Mouse (Mus musculus) MEL (cell line): ENCODE data around the gene Map3k7cl. TPM values are rescaled to one million over a fixed set of nuclear protein-coding genes. Genes with fewer than 3 reads are reported as not detected.

Experiments
- DNase-seq: peaks from one replicate; pipeline ENCODE4 v3.0.0; 2011; ENCODE audit warnings: low read depth, low spot score
- H3K27ac ChIP-seq: 2 replicates; pipeline ENCODE4 v1.5.1; 2012; ENCODE audit warnings: low read depth, mild to moderate bottlenecking, control low read depth, low read length, moderate library complexity; ENCODE audit not compliant: control insufficient read depth
- H3K27me3 ChIP-seq, 2 experiments: fragments of 150-350 bp in 1 of 2; sonication (generic) in 1 of 2; 2 replicates each; pipeline ENCODE4 v1.6.1; 2012; ENCODE audit warnings: low read length in 2 of 2, mild to moderate bottlenecking in 2 of 2, improper control_type of control experiment in 1 of 2, moderate library complexity in 1 of 2; ENCODE audit not compliant: insufficient read depth in 2 of 2, control insufficient read depth in 1 of 2
- H3K36me3 ChIP-seq, 2 experiments: 2 replicates each; pipeline ENCODE4 v1.6.1; 2012 to 2014; ENCODE audit warnings: low read length in 2 of 2, improper control_type of control experiment in 1 of 2, inconsistent platforms in 1 of 2, mild to moderate bottlenecking in 1 of 2; ENCODE audit not compliant: insufficient read depth in 2 of 2, control insufficient read depth in 1 of 2
- H3K4me1 ChIP-seq, 2 experiments: fragments of 150-350 bp in 1 of 2; sonication (generic) in 1 of 2; 2 replicates each; pipeline ENCODE4 v1.6.1; 2012; ENCODE audit warnings: low read length in 2 of 2, improper control_type of control experiment in 1 of 2, mild to moderate bottlenecking in 1 of 2; ENCODE audit not compliant: insufficient read depth in 2 of 2, control insufficient read depth in 1 of 2
- H3K4me3 ChIP-seq, 2 experiments: fragments of 150-350 bp in 1 of 2; sonication (generic) in 1 of 2; 2 replicates each; pipeline ENCODE4 v1.5.1; 2012; ENCODE audit warnings: low read depth in 2 of 2, low read length in 2 of 2, mild to moderate bottlenecking in 2 of 2, moderate library complexity in 2 of 2, control low read depth in 1 of 2, improper control_type of control experiment in 1 of 2; ENCODE audit not compliant: control insufficient read depth in 1 of 2, insufficient read depth in 1 of 2
- H3K79me2 ChIP-seq: 2 replicates; pipeline ENCODE4 v1.6.1; 2012; ENCODE audit warnings: mild to moderate bottlenecking, low read length, moderate library complexity; ENCODE audit not compliant: control insufficient read depth, poor library complexity, insufficient read depth
- H3K9ac ChIP-seq: 2 replicates; pipeline ENCODE4 v1.6.1; 2012; ENCODE audit warnings: low read depth, mild to moderate bottlenecking, control low read depth, low read length, moderate library complexity; ENCODE audit not compliant: control insufficient read depth, poor library complexity, severe bottlenecking
- H3K9me3 ChIP-seq: fragments of 150-350 bp; sonication (generic); replicated peaks from 2 replicates; pipeline ENCODE4 v1.6.1; 2012; ENCODE audit warnings: mild to moderate bottlenecking, low read length, improper control_type of control experiment, moderate library complexity; ENCODE audit not compliant: insufficient read depth
- BHLHE40 ChIP-seq: IDR thresholded peaks from 2 replicates; pipeline ENCODE4 v1.6.1; 2012; ENCODE audit warnings: low read depth, mild to moderate bottlenecking, inconsistent platforms, low read length, improper control_type of control experiment, borderline replicate concordance
- CHD2 ChIP-seq: IDR thresholded peaks from 2 replicates; pipeline ENCODE4 v1.6.1; 2011; ENCODE audit warnings: low read length, improper control_type of control experiment
- E2F4 ChIP-seq: IDR thresholded peaks from 2 replicates; pipeline ENCODE4 v1.6.1; 2011; ENCODE audit warnings: low read depth, low read length, improper control_type of control experiment, borderline replicate concordance
- EP300 ChIP-seq, 2 experiments: IDR thresholded peaks; 2 replicates each; pipeline ENCODE4 v1.6.1; 2011; ENCODE audit warnings: improper control_type of control experiment in 2 of 2, low read length in 2 of 2, low read depth in 1 of 2, mild to moderate bottlenecking in 1 of 2
- JUND ChIP-seq: IDR thresholded peaks from 2 replicates; pipeline ENCODE4 v1.6.1; 2011; ENCODE audit warnings: low read depth, mild to moderate bottlenecking, improper control_type of control experiment, low read length
- MAX ChIP-seq: IDR thresholded peaks from 2 replicates; pipeline ENCODE4 v1.6.1; 2011; ENCODE audit warnings: low read length, improper control_type of control experiment
- MYC ChIP-seq: IDR thresholded peaks from 2 replicates; pipeline ENCODE4 v1.6.1; 2011; ENCODE audit warnings: low read depth, mild to moderate bottlenecking, low read length, improper control_type of control experiment, moderate library complexity
- NELFE ChIP-seq: IDR thresholded peaks from 2 replicates; pipeline ENCODE4 v1.6.1; 2011; ENCODE audit warnings: low read depth, low read length, improper control_type of control experiment
- NRF1 ChIP-seq: IDR thresholded peaks from 2 replicates; pipeline ENCODE4 v1.6.1; 2014; ENCODE audit warnings: low read depth, mild to moderate bottlenecking, inconsistent platforms, low read length, improper control_type of control experiment, moderate library complexity; ENCODE audit not compliant: poor library complexity, insufficient read depth, severe bottlenecking
- POLR2A ChIP-seq, 2 experiments: IDR thresholded peaks; 2 replicates each; pipeline ENCODE4 v1.6.1; 2011 to 2012; ENCODE audit warnings: low read length in 2 of 2, mild to moderate bottlenecking in 2 of 2, control low read depth in 1 of 2, improper control_type of control experiment in 1 of 2, low read depth in 1 of 2, moderate library complexity in 1 of 2; ENCODE audit not compliant: control insufficient read depth in 1 of 2, insufficient read depth in 1 of 2, poor library complexity in 1 of 2
- POLR2AphosphoS2 ChIP-seq: IDR thresholded peaks from 2 replicates; pipeline ENCODE4 v1.6.1; 2011; ENCODE audit warnings: low read length, improper control_type of control experiment
- POLR2AphosphoS5 ChIP-seq: IDR thresholded peaks from 2 replicates; pipeline ENCODE4 v1.6.1; 2012; ENCODE audit warnings: low read depth, borderline replicate concordance, mild to moderate bottlenecking, inconsistent platforms, low read length, moderate library complexity, mixed read lengths
- RAD21 ChIP-seq: IDR thresholded peaks from 2 replicates; pipeline ENCODE4 v1.6.1; 2011; ENCODE audit warnings: mild to moderate bottlenecking, low read depth, low read length, improper control_type of control experiment
- RCOR1 ChIP-seq: IDR thresholded peaks from 2 replicates; pipeline ENCODE4 v1.6.1; 2012; ENCODE audit warnings: low read depth, mild to moderate bottlenecking, inconsistent platforms, low read length, improper control_type of control experiment
- SIN3A ChIP-seq: IDR thresholded peaks from 2 replicates; pipeline ENCODE4 v1.6.1; 2012; ENCODE audit warnings: low read length, improper control_type of control experiment, inconsistent platforms
- TAL1 ChIP-seq: IDR thresholded peaks from 2 replicates; pipeline ENCODE4 v1.6.1; 2012; ENCODE audit warnings: mild to moderate bottlenecking, inconsistent platforms, low read length, moderate library complexity, mixed read lengths
- TBP ChIP-seq: IDR thresholded peaks from 2 replicates; pipeline ENCODE4 v1.8.0; 2011; ENCODE audit warnings: low read depth, low read length, improper control_type of control experiment
- TCF12 ChIP-seq: IDR thresholded peaks from 2 replicates; pipeline ENCODE4 v1.6.1; 2014; ENCODE audit warnings: low read depth, mild to moderate bottlenecking, inconsistent platforms, low read length, improper control_type of control experiment, moderate library complexity
- UBTF ChIP-seq: IDR thresholded peaks from 2 replicates; pipeline ENCODE4 v1.6.1; 2012; ENCODE audit warnings: low read depth, mild to moderate bottlenecking, inconsistent platforms, low read length, improper control_type of control experiment, moderate library complexity, borderline replicate concordance; ENCODE audit not compliant: insufficient read depth
- USF1 ChIP-seq: IDR thresholded peaks from 2 replicates; pipeline ENCODE4 v1.6.1; 2014; ENCODE audit warnings: low read depth, mild to moderate bottlenecking, inconsistent platforms, low read length, improper control_type of control experiment, moderate library complexity
- USF2 ChIP-seq, 2 experiments: IDR thresholded peaks; 2 replicates each; pipeline ENCODE4 v1.6.1; 2011 to 2012; ENCODE audit warnings: improper control_type of control experiment in 2 of 2, low read length in 2 of 2, borderline replicate concordance in 1 of 2, inconsistent platforms in 1 of 2, low read depth in 1 of 2, mild to moderate bottlenecking in 1 of 2; ENCODE audit not compliant: insufficient read depth in 1 of 2
- ZC3H11A ChIP-seq: IDR thresholded peaks from 2 replicates; pipeline ENCODE4 v1.6.1; 2012; ENCODE audit warnings: low read depth, mild to moderate bottlenecking, inconsistent platforms, low read length, improper control_type of control experiment
- ZKSCAN1 ChIP-seq: IDR thresholded peaks from 2 replicates; pipeline ENCODE4 v1.6.1; 2012; ENCODE audit warnings: low read depth, mild to moderate bottlenecking, inconsistent platforms, low read length, improper control_type of control experiment, moderate library complexity
- polyA plus RNA-seq, 2 experiments: library from polyadenylated mRNA; stranded (reverse) in 1 of 2; unstranded in 1 of 2; fragments of >175 nt in 1 of 2; fragments of >200 nt in 1 of 2; gene quantifications; 2 replicates each; pipeline versions ENCODE4 v1.2.1 to v1.2.4; 2012; ENCODE audit warnings: low replicate concordance in 2 of 2, low read depth in 1 of 2; ENCODE audit not compliant: insufficient read length in 2 of 2, insufficient read depth in 1 of 2, missing spikeins in 1 of 2
- total RNA-seq: library from RNA; depleted of rRNA; stranded (reverse); fragments of 300-350 nt; gene quantifications from 2 replicates; pipeline ENCODE4 v1.2.3, GENCODE M21; 2012

The Map3k7cl gene
- total and polyA plus RNA-seq, 3 experiments: not detected

DNA sequence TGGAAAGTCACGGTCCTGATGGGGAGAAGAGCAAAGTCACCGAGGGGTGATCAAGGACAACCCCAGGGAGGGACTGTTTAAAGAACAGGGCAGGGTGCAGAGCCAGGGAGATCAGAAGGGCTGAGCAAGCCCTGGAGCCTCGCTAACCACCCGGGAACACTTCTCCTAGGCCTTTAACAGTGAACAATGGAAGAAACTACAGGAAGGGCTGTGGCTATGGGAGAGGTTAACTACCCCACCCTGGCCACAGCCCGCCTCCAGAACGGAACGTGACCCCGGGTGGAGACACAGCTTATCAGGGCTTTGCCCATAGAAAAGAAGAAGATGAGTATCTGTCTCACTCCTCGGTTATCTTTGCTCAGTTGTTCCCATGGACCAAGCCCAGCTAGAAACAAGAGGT is 50.9 kb downstream of the Map3k7cl start:
- TF ChIP-seq MYC (no peak), USF2 (IDR thresholded peaks at IDR 0.05; ENCODE audit: borderline replicate concordance in 1 of 2, insufficient read depth in 1 of 2, low read depth in 1 of 2, low read length in 2 of 2) (no peak), POLR2AphosphoS2 (no peak), MAX (no peak), TBP (no peak), POLR2A (IDR thresholded peaks at IDR 0.05; ENCODE audit: control insufficient read depth in 1 of 2, insufficient read depth in 1 of 2, low read depth in 1 of 2, low read length in 2 of 2, poor library complexity in 1 of 2) (no peak), ZKSCAN1 (no peak), JUND (no peak), POLR2AphosphoS5 (no peak), SIN3A (no peak), CHD2 (no peak)
- H3K9ac ChIP-seq: no peak overlapping the region
- H3K79me2 ChIP-seq: no peaks in the 10 kb centered on the region
- H3K4me1 ChIP-seq: no peaks in the 10 kb centered on the region
- no peaks in the 10 kb centered on the region for H3K36me3 ChIP-seq
- H3K27ac ChIP-seq: no peak overlapping the region
- DNase-seq: no peak
- H3K27me3 ChIP-seq: no peaks in the 10 kb centered on the region
- H3K9me3 ChIP-seq: no peaks in the 10 kb centered on the region
- no peak overlapping the region for H3K4me3 ChIP-seq

DNA sequence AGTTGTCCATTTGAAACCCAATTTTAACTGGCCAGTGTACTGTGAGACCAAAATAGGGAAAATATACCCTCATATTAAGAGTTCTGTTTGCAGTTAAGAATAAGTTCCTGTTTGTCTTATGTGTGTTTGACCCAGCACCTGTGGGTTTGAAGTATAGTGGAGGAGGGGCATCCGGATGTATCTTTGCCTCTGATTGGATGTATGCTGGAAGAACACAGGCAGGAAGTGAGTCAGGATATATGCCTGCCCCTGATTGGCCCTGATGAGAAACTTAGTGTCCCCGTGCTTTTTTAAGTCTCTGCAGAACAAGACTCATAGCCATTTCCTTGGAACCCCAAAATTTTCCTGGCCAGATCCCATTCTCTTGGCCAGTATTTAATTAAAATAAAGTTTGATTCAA is 51.8 kb downstream of the Map3k7cl start:
- no peak overlapping the region for H3K4me3 ChIP-seq
- TF ChIP-seq POLR2AphosphoS2: no peak
- TF ChIP-seq, all 39 proteins: peak for 0
- no peak overlapping the region for H3K9ac ChIP-seq
- no peak overlapping the region for H3K27ac ChIP-seq
- DNase-seq: peak; percentile 8
- H3K9me3 ChIP-seq: no peaks in the 10 kb centered on the region
- no peaks in the 10 kb centered on the region for H3K36me3 ChIP-seq
- H3K27me3 ChIP-seq: no peaks in the 10 kb centered on the region
- H3K79me2 ChIP-seq: no peaks in the 10 kb centered on the region
- H3K4me1 ChIP-seq: no peaks in the 10 kb centered on the region

DNA sequence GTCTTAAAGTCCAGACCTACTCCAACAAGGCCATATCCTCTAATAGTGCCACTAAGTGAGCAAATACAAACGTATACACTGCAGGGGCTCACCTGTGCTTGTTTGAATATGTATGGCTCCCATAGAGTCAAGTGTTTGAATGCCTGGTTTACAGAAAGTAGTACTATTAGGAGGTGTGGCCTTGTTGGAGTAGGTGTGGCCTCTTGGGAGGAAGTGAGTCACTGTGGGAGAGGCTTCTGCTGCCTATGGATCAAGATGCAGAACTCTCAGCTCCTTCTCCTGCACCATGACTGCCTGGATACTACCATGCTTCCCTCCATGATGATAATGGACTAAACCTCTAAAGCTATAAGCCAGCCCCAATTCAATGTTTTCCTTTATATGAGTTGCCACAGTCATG is 54.3 kb downstream of the Map3k7cl start:
- no peak for DNase-seq
- no peak for TF ChIP-seq EP300 (IDR thresholded peaks at IDR 0.05; ENCODE audit: low read depth in 1 of 2, low read length in 2 of 2)
- no peak for TF ChIP-seq USF1
- no peak for TF ChIP-seq UBTF
- TF ChIP-seq TCF12: no peak
- no peak for TF ChIP-seq JUND
- no peak for TF ChIP-seq RAD21
- no peak for TF ChIP-seq BHLHE40
- TF ChIP-seq E2F4: no peak
- no peak for TF ChIP-seq ZKSCAN1
- TF ChIP-seq NRF1: no peak
- no peak for TF ChIP-seq NELFE
- TF ChIP-seq USF2 (IDR thresholded peaks at IDR 0.05; ENCODE audit: borderline replicate concordance in 1 of 2, insufficient read depth in 1 of 2, low read depth in 1 of 2, low read length in 2 of 2): no peak
- no peak for TF ChIP-seq ZC3H11A
- no peak for TF ChIP-seq TAL1
- no peak for TF ChIP-seq RCOR1
- Histone ChIP-seq H3K36me3 (no peaks in the 10 kb centered on the region), H3K9me3 (no peaks in the 10 kb centered on the region), H3K4me1 (no peaks in the 10 kb centered on the region), H3K4me3 (no peak overlapping the region), H3K79me2 (no peaks in the 10 kb centered on the region), H3K27me3 (no peaks in the 10 kb centered on the region), H3K27ac (no peak overlapping the region), H3K9ac (no peak overlapping the region)
